Mouse (Mus musculus): ENCODE results near the gene Atp2c1. TPM values are rescaled to one million over a fixed set of nuclear protein-coding genes. Genes with fewer than 3 reads are reported as not detected.

Atp2c1 gene
- total RNA-seq, 4 experiments from 2014 or later, result 215 to 254 (median 238) TPM

DNA sequence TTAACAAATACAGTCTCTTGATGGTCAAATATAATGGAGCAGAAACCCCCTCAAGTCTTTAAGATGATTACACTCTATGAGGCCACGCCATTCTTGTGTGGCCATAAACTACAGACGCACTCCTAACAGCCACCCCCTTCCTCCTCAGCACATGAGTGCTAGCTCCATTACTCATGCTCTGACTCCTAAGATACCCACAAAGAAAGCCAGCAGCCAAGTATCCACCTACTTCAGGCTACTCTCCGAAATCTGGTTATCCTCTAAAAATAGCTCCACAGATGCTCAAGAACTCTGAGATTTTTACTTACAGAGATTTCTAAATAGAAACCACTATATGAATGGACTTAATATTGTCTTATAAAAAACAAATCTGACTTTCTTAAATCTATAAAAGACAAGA, 34.4 kb downstream of the Atp2c1 start:
- DNase-seq (ENCODE audit: low spot score in 2 of 2), result no peak

DNA sequence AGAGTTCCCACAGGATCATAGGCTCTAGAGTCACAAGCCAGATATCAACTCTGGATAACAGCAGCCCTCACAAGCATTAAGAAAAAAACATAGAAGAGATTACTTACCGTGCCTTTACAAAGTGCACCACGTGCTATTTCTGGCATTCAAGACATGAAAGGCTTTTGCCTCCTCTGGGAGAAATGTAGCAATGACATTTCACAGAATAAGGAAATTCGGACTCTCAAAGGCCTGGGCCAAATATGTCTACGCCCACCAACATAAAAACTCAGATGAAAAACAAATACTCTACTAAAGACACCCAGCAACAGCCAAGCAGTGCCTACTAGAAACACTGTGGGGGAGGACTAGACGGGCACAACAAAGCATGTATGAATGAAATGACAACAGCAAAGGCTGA, 38.8 kb downstream of the Atp2c1 start:
- no peak for DNase-seq (ENCODE audit: low spot score in 2 of 2)

- DNase-seq (ENCODE audit: low spot score in 2 of 2), result no peak
Observed at GRCm38 (mm10) chr9:105484338-105485084, 42.6 kb downstream of the Atp2c1 start.

- no peak for DNase-seq (ENCODE audit: low spot score in 2 of 2)
Observed at GRCm38 (mm10) chr9:105483880-105484279, 43.2 kb downstream of the Atp2c1 start.

- no peak for DNase-seq (ENCODE audit: low spot score in 2 of 2)
Observed at GRCm38 (mm10) chr9:105482715-105483510, 44.2 kb downstream of the Atp2c1 start.

DNA sequence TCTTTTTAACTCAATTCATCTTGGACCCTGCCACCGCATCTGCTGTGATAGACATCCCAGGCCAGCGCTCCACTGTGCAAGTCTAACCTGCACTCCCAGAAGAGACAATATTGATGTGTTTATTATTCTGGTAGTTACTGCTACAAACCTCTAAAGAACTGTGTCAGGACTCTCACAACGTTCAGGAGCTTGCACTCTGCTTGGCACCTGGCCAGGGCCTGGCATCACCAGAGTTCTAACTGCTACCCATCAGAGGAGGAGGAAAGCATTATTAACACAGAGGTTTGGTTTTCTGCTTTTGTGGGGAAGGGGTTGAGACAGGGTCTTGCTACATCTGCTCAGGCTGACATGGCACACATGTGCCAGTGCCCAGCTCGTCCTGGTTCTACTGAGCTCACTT, 45.0 kb downstream of the Atp2c1 start:
- peak; percentile 39 to 64 for DNase-seq (ENCODE audit: low spot score in 2 of 2)

DNA sequence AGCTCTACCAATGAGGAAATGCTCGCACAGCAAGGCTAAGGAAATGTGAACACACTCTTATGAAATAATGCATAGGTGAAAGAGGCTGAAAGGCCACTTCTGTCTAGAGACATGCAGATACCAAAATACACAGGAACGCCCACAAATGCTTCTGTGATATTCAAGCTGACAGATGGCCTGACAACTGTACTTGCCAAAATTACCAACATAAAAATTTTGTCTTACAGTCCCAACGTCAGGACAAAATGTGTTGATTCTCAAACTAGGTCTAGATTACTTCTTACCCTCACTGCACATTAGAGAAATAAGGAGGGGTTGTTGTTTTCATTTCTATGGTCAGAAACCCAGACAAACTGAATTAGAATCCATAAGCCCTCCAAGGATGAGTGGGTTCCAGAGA, 51.0 kb downstream of the Atp2c1 start:
- no peak for DNase-seq (ENCODE audit: low spot score in 2 of 2)

GRCm38 (mm10) chr9:105474910-105475309, 52.2 kb downstream of the Atp2c1 start:
- no peak for DNase-seq (ENCODE audit: low spot score in 2 of 2)

DNA sequence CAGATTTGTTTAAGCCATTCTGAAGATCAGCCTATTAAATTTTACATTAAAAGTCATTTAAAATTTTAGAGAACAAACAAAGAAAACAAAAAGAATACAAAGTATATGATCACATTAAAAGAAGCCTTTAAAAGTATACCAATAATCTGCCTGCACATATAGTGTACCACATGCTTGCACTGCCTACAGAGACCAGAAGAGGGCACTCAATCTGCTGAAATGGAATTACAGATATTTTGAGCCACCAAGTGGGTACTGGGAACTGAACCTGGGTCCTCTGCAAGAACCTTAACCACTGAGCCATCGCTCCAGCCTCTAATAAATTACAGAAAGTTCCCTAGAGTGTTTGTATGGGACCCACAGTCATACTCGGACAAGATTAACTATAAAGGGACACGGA, 59.3 kb downstream of the Atp2c1 start:
- no peak for DNase-seq (ENCODE audit: low spot score in 2 of 2)

DNA sequence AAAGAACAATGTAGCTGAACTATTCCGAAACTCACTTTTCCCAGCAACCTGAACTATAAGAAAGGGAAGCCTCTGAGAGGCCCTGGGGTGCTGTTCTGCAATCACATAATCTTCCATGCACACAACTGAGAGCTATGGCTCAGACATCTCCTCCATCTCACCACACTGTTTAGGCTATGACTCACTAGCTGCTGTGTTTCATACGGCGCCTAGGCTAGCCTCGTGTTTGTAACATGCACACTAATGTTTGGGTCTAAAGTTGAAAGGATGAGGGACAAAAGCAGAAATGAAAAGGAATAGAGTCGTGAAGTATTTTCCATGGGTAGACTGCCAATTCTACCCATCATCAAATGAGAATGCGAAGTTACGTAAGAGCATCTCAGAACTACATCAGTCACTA, 65.6 kb downstream of the Atp2c1 start:
- DNase-seq (ENCODE audit: low spot score in 2 of 2), result no peak

- no peak for DNase-seq (ENCODE audit: low spot score in 2 of 2)
Observed at GRCm38 (mm10) chr9:105459032-105459431, 68.1 kb downstream of the Atp2c1 start.

- DNase-seq (ENCODE audit: low spot score in 2 of 2), result no peak
Observed at GRCm38 (mm10) chr9:105408549-105408948, 118.6 kb downstream of the Atp2c1 start.

DNA sequence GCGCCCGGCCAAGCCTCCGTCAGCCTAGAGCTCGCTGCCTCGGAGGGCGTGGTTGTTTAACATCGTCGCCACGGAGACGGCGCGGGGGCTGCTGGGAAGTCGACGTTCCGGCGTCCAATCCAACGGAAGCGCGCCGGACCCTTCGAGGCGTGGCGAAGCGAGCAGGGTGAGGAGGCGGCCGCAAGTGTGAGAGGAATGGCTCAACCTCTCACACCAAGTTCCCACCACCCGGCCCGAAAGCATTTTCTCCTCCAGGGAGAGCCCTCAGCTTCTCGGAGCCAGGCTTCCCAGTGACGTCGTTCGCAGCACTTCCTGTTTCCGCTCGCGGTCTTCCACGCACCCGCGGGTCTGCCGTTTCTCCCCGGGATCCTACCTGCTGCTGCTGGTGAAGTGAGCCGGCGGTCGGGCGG, 131.9 kb downstream of the Atp2c1 start, which contains the start of the genes Aste1 and Nek11:
Gene Aste1, plus strand, starts transcription at position 175 of the 410 bp plus-strand sequence.
Gene Nek11, minus strand, starts transcription at position 307 of the 410 bp plus-strand sequence.
- DNase-seq (ENCODE audit: low spot score in 2 of 2), result peak; percentile 83 to 90

GRCm38 (mm10) chr9:105394720-105395119, 132.4 kb downstream of the Atp2c1 start:
- no peak for DNase-seq (ENCODE audit: low spot score in 2 of 2)

DNA sequence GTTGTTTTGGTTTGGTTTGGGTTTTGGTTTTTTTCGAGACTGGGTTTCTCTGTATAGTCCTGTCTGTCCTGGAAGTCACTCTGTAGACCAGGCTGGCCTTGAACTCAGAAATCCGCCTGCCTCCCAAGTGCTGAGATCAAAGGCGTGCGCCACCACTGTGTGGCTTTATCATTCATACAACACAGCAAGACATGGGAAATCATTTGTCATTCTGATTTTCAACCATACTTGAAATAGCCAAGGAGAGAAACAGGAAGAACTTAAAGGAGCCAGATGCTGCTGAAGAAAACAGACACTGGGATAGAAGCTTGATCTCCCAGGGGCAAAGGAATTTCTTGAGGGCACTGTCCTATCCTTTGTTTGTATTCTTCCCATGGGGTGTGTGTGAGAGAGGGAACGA, 136.5 kb downstream of the Atp2c1 start:
- no peak for DNase-seq (ENCODE audit: low spot score in 2 of 2)

GRCm38 (mm10) chr9:105389289-105389688, 137.8 kb downstream of the Atp2c1 start:
- DNase-seq (ENCODE audit: low spot score in 2 of 2), result peak in 1 of 2 experiments; percentile 81

DNA sequence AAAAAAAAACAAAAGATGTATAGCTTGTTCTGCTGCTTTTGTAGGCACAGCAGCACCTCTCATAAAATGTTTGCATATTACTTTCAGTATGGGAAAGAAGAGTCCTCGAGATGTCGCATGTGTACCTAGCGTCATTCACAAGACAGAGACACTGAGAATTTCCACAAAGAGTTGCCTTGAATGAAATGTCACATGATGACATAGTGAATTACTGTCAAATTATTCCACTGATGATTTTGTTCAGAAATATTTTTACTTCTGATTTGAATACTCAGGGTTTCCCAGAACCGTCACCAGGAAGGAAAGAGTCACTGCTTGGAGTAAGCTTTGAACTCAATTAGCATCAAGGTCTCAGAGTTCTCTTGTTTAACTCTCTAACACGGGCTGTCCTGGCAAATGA, 139.7 kb downstream of the Atp2c1 start:
- no peak for DNase-seq (ENCODE audit: low spot score in 2 of 2)

DNA sequence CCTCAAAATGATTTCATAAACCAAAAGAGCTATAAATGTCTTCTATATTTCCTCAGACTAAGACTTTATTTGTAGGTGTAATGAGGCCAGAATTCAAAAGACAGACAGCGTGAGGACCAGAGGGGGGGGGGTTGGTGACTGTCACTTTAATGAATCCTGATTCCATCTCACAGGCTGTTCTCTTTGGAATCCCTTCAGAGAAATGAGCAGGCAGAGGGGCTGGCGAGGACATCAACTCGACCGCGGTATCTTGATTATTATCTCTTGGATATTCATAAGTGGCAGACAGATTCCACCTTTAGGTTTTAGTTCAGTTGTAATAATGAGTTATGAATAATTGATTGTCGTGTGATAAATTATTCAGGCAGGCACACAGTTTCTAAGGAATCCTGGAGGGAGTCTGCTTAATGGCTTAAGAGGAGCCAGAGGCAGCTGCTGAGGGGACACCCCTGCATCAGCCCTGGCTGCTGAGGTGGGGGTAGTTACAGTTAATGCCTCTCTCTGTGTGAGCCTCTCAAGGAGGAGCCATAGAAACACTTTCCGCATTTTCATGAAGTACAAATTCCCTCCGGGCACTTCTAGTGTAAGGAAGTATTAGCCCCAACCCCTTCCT, 147.5 kb downstream of the Atp2c1 start:
- no peak for DNase-seq (ENCODE audit: low spot score in 2 of 2)

- DNase-seq (ENCODE audit: low spot score in 2 of 2), result no peak
Observed at GRCm38 (mm10) chr9:105377622-105378021, 149.5 kb downstream of the Atp2c1 start.

GRCm38 (mm10) chr9:105376954-105377530, 150.1 kb downstream of the Atp2c1 start:
- DNase-seq (ENCODE audit: low spot score in 2 of 2), result no peak

DNA sequence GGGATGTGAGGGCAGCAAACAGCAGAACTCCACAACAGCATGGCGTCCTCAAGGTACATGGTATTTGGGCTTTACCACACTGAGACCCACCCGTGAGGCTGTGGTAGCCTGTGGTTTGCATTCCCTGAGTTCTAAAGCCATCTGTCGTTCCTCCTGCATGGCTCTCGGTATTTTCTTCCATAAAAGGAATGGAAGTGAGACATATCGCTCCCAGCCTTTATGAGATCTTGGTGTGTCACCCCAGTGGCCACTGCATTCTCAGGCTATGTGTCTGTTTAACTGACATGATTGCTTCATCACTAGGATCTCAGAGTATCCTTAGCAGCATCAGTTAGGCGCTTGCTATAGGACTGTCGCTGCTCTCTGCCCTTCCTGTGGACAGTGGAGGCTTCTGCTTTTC, 150.7 kb downstream of the Atp2c1 start:
- DNase-seq (ENCODE audit: low spot score in 2 of 2), result no peak

GRCm38 (mm10) chr9:105374361-105374760, 152.8 kb downstream of the Atp2c1 start:
- DNase-seq (ENCODE audit: low spot score in 2 of 2), result no peak
